Mouse (Mus musculus): ENCODE data around the gene Hand1. TPM values are rescaled to one million over a fixed set of nuclear protein-coding genes. Genes with fewer than 3 reads are reported as not detected.
"Not testable (repeated sequence)": the region's sequence is repeated elsewhere in the genome, so short reads cannot be mapped to it uniquely, and the experiment has no call there.

Gene Hand1
- polyA plus RNA-seq, 1 experiment from 2014 or later, result 0.69 TPM

DNA sequence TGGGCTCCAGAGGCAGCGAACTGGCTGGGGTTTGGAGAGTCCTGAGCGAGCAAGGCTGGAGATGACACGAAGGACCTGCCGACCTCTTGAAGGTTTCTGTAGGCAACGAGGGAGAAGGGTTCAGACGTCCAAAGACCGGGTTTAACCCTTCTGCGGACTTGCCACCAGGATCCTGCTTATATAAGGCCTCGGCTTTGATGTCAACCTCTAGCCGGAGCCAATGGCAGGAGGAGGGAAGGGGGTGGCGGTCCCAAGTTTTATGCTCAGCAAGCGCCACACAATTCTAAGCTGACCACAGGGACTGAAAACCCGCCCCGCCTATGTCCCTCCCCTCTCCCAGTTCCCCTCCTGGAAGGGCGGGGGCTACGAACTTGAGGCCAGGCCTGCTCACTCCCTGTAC lies 757 bp downstream of the Hand1 start:
- 0 out of 2 replicates have a peak overlapping the region, but pooled peaks have one; percentile 5 for H3K4me3 ChIP-seq (replicated peaks)
- no peak overlapping the region for H3K9ac ChIP-seq
- H3K27ac ChIP-seq (replicated peaks), result no peak overlapping the region
- no peak overlapping the region for H3K4me2 ChIP-seq (replicated peaks)
- peaks cover 33% of the 10 kb centered on the region for H3K4me1 ChIP-seq
- no peaks in the 10 kb centered on the region for H3K36me3 ChIP-seq
- ATAC-seq (ENCODE audit: insufficient number of reproducible peaks, low FRiP score, low TSS enrichment, low read depth), result 0 out of 2 replicates have a peak, but pooled peaks have one; percentile 34
- H3K27me3 ChIP-seq, result peaks cover 97% of the 10 kb centered on the region
- no peaks in the 10 kb centered on the region for H3K9me3 ChIP-seq (replicated peaks)
- WGBS, result 24% methylated on average over 16 of the region's 16 CpGs

DNA sequence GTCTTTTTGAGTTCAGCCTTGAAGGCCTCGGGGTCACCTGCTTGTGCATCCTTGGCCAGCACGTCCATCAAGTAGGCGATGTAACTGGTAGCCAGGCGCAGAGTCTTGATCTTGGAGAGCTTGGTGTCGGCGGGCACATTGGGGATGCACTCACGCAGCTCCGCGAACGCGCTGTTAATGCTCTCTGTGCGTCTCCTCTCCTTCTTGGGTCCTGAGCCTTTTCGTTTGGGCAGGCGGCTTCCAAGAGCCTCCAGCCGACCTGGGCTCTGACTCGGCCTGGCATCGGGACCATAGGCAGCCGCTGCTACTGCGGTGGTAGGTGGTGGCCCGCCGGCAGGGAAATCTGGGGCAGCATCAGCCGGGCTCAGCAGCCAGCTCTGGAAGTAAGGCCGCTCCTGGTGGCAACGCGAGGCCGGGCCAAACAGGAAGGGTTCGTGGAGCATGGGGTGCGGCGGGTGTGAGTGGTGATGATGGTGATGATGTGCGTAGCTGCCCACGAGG lies 1.3 kb downstream of the Hand1 start:
- Histone ChIP-seq H3K4me3 (replicated peaks) (0 out of 2 replicates have a peak overlapping the region, but pooled peaks have one; percentile 5), H3K36me3 (no peaks in the 10 kb centered on the region), H3K27ac (replicated peaks) (no peak overlapping the region), H3K4me1 (peaks cover 30% of the 10 kb centered on the region), H3K4me2 (replicated peaks) (no peak overlapping the region), H3K9ac (no peak overlapping the region), H3K27me3 (peaks cover 97% of the 10 kb centered on the region), H3K9me3 (replicated peaks) (no peaks in the 10 kb centered on the region)
- WGBS, result 13% methylated on average over 31 of the region's 31 CpGs
- no peak for ATAC-seq (ENCODE audit: insufficient number of reproducible peaks, low FRiP score, low TSS enrichment, low read depth)

DNA sequence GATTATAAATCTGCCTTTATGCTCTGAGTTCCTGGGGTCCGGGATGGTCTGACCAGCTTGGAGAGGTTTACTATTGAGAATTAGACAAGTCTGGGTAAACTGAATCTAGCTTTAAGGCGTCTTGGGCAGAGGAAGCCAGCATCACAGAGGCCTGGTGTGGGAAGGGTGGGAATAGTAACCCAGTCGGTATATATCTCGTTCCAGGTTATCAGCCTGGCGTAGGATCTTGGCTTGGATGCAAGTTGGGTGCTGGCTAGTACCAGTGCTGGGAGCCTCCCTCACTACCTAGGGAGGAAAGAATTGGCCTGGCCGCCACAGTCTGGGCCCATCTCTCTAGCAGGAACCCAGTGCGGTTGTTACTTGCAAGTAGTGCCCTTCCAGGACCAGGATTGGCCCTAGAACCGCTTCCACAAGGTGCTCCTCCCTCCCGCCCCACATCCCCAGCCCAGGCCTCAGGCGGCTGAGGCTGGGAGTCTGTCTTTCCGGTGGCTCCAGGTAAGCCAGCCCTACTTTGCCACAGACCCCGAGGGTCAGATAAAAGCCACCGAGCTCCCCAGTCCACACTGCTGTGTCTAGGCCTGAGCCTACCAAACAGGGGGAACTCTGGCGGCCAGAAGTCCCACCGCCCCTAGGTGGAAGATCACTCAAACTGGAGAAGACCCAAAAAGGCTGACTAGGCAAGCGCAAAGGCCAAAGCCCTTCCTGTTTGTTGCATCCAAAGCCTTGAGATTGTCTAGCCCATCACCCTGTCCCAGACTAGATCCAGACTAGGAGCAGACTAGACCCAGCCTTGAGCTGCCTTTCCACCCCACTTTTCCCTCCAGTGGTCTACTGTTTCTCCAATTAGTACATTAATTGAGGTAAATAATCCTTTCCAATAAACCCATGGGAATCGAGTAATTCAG lies 2.5 kb downstream of the Hand1 start:
- WGBS, result 42% methylated on average over 17 of the region's 17 CpGs
- ATAC-seq (ENCODE audit: insufficient number of reproducible peaks, low FRiP score, low TSS enrichment, low read depth), result no peak
- Histone ChIP-seq H3K9ac (no peak overlapping the region), H3K27me3 (peaks cover 89% of the 10 kb centered on the region), H3K36me3 (no peaks in the 10 kb centered on the region), H3K4me1 (peaks cover 30% of the 10 kb centered on the region), H3K4me2 (replicated peaks) (no peak overlapping the region), H3K4me3 (replicated peaks) (no peak overlapping the region), H3K9me3 (replicated peaks) (no peaks in the 10 kb centered on the region), H3K27ac (replicated peaks) (no peak overlapping the region)

DNA sequence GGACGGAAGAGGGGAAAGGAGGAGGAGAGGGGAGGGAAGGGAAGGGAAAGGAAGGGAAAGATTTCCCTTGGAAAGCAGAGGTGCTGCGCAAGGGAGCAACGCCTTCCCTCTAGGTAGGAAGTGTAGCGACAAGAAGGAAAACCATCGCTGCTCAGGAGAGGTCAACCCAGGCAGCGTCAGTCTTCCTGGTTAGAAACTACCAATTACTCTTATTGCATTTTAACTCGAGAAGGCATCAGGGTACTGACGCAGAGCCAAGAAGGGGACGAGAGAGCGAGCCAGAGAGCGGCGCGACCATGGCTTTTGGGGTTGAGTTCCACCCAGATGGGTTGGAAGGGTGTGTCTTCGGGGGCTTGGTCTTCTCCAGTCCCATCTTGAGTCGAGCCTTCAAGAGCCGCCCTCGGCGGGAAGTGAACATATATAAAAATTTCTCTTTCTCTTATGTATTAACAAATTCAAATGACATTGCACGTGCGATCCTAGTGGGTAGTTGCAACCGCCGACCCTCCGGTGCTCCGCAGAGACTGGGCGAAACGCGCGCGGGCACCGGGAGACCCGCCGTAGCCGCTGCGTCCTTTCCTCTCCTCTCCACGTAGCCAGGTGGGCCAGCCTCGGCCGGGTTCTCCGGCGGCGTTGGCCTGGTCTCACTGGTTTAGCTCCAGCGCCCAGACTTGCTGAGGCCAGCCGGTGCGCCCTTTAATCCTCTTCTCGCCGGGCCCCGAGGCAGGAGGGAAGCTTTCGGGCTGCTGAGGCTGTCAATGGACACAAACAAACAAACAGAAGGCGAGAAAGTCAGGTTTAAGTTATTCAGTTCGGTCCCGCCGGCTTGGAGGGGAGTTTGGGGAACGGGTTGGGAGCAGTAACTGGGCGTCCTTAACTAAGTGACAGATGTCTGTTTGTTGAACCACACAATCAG lies 3.4 kb downstream of the Hand1 start:
- Histone ChIP-seq H3K9me3 (replicated peaks) (no peaks in the 10 kb centered on the region), H3K4me3 (replicated peaks) (peak overlapping the region; percentile 17), H3K9ac (no peak overlapping the region), H3K4me2 (replicated peaks) (peak overlapping the region; percentile 35; the same call in 1 of the 2 replicates), H3K36me3 (no peaks in the 10 kb centered on the region), H3K4me1 (peaks cover 30% of the 10 kb centered on the region), H3K27ac (replicated peaks) (no peak overlapping the region), H3K27me3 (peaks cover 88% of the 10 kb centered on the region)
- 7% methylated on average over 53 of the region's 53 CpGs for WGBS
- no peak for ATAC-seq (ENCODE audit: insufficient number of reproducible peaks, low FRiP score, low TSS enrichment, low read depth)

DNA sequence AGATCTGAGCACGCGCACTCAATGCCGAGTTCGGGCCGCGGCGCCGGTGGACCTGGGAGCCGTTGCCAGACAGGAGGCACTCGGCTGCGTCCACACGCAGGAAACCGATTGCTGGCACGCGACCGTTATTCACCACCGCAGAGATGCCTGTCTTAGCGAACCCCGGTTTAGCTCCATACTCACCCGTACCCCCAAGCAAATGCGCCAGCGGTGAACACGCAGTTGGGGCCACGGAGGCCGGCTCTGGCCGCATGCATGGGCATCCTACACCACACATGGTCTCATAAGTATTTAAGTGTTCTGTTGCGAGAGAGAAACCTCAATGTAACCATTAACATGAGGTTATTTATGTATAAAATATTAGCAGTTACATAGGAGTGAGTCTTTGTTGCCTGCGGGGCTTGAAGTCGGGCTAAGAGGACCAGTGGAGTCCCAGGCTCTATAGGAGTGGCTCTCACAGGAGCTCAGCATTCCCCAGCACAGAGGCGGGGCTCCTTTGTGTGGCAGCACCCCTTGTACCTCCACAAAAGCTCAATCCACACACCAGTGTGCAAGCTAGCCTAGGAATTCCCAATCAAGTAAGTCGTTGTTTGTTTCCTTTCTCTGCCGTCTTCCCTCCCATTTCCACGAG lies 4.6 kb downstream of the Hand1 start:
- H3K4me1 ChIP-seq, result peaks cover 22% of the 10 kb centered on the region
- WGBS, result 1% methylated on average over 33 of the region's 33 CpGs

DNA sequence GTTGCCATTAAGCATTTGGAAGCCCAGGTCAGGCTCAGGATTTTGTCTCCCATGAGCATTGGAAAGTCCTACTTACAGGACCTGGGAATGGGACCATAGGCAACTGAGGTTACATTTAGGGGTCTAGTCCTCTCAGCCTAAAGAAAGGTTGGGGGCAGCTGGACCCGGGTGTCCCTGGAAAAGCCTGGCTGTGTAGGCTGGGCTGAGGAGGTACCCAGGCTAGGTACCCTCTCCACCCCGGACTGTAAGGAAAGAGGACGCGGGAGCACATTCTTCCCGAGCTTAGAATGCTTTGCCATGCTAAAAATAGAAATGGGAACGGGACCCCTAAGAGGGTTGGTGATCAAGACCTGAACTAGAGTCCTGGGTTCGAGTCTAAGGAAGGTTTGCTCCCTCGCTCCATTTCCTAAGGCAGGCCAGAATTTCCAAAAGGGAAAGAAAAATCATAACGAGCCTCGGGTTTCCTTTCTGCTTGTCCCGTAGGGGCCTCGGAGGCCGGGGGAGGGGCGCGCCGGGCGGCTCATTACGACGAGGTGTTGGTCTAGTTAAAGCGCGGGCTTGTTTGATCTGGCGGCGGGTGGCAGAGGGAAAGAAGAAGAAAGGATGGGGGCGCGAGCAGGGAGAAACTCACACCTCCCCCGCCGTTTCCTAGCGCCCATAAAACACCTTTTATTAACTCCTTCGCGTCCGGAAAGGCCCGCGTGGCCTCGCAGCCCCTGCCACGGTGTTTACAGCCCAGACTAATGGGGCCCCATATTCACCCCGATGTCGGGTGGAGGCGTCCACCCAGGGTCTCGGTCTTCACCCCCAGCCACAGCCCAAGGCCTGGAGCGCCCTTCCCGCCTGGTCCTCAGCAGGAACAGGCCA lies 5.3 kb downstream of the Hand1 start:
- Histone ChIP-seq H3K36me3 (no peaks in the 10 kb centered on the region), H3K4me1 (peaks cover 22% of the 10 kb centered on the region), H3K4me2 (replicated peaks) (peak overlapping the region; percentile 55), H3K4me3 (replicated peaks) (peak overlapping the region; percentile 34), H3K9ac (no peak overlapping the region), H3K9me3 (replicated peaks) (no peaks in the 10 kb centered on the region), H3K27me3 (peaks cover 69% of the 10 kb centered on the region), H3K27ac (replicated peaks) (no peak overlapping the region)
- under 1% methylated on average over 41 of the region's 41 CpGs for WGBS
- ATAC-seq (ENCODE audit: insufficient number of reproducible peaks, low FRiP score, low TSS enrichment, low read depth), result no peak

More for the DNA sequence above, 4.6 kb downstream of the Hand1 start:
- H3K27ac ChIP-seq (replicated peaks), result no peak overlapping the region
- peaks cover 77% of the 10 kb centered on the region for H3K27me3 ChIP-seq
- no peaks in the 10 kb centered on the region for H3K9me3 ChIP-seq (replicated peaks)
- ATAC-seq (ENCODE audit: insufficient number of reproducible peaks, low FRiP score, low TSS enrichment, low read depth), result no peak
- peak overlapping the region; percentile 55 for H3K4me2 ChIP-seq (replicated peaks)
- H3K9ac ChIP-seq, result no peak overlapping the region
- peak overlapping the region; percentile 34 for H3K4me3 ChIP-seq (replicated peaks)
- no peaks in the 10 kb centered on the region for H3K36me3 ChIP-seq

DNA sequence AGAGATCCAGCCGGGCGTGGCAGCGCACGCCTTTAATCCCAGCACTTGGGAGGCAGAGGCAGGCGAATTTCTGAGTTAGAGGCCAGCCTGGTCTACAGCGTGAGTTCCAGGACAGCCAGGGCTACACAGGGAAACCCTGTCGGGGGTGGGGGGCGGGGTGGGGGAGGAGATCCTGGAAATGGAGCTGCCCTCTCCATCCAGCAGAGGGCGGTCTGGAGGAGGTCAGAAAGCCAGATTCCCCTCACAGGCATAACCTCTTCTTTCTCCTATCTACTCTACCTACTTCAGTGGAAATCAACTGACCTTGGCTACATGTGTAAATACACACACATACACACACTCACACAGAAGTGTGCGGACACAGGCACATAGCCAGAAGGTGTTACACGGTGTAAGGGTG lies 7.4 kb downstream of the Hand1 start:
- WGBS, result 36% methylated on average over 11 of the region's 11 CpGs

GRCm38 (mm10) chr11:57823714-57824113 lies 8.9 kb downstream of the Hand1 start:
- H3K27me3 ChIP-seq, result peaks cover 33% of the 10 kb centered on the region
- no peak overlapping the region for H3K9ac ChIP-seq
- H3K4me1 ChIP-seq, result peaks cover 12% of the 10 kb centered on the region
- ATAC-seq (ENCODE audit: insufficient number of reproducible peaks, low FRiP score, low TSS enrichment, low read depth), result no peak
- no peak overlapping the region for H3K4me2 ChIP-seq (replicated peaks)
- WGBS, result 70% methylated on average over 7 of the region's 7 CpGs
- no peak overlapping the region for H3K27ac ChIP-seq (replicated peaks)
- no peaks in the 10 kb centered on the region for H3K36me3 ChIP-seq
- no peaks in the 10 kb centered on the region for H3K9me3 ChIP-seq (replicated peaks)
- no peak overlapping the region for H3K4me3 ChIP-seq (replicated peaks)

More for the DNA sequence above, 7.4 kb downstream of the Hand1 start:
- H3K27ac ChIP-seq (replicated peaks); H3K4me2 ChIP-seq (replicated peaks); H3K9me3 ChIP-seq (replicated peaks); ATAC-seq (ENCODE audit: insufficient number of reproducible peaks, low FRiP score, low TSS enrichment, low read depth); H3K9ac ChIP-seq; H3K4me3 ChIP-seq (replicated peaks); H3K36me3 ChIP-seq: not testable (repeated sequence)
- peaks cover 22% of the 10 kb centered on the region for H3K4me1 ChIP-seq
- peaks cover 49% of the 10 kb centered on the region for H3K27me3 ChIP-seq

GRCm38 (mm10) chr11:57823159-57823558 lies 9.5 kb downstream of the Hand1 start:
- H3K9me3 ChIP-seq (replicated peaks); H3K4me3 ChIP-seq (replicated peaks); H3K4me2 ChIP-seq (replicated peaks); ATAC-seq (ENCODE audit: insufficient number of reproducible peaks, low FRiP score, low TSS enrichment, low read depth); H3K27ac ChIP-seq (replicated peaks); H3K36me3 ChIP-seq; H3K9ac ChIP-seq: not testable (repeated sequence)
- 90% methylated on average over 2 of the region's 2 CpGs for WGBS
- peaks cover 11% of the 10 kb centered on the region for H3K4me1 ChIP-seq
- H3K27me3 ChIP-seq, result peaks cover 29% of the 10 kb centered on the region

- H3K27ac ChIP-seq (replicated peaks), result no peak overlapping the region
- peaks cover 6% of the 10 kb centered on the region for H3K27me3 ChIP-seq
- peak; percentile 29; the same call in 1 of the 2 replicates for ATAC-seq (ENCODE audit: insufficient number of reproducible peaks, low FRiP score, low TSS enrichment, low read depth)
- H3K9ac ChIP-seq, result no peak overlapping the region
- 30% methylated on average over 9 of the region's 9 CpGs for WGBS
- no peaks in the 10 kb centered on the region for H3K9me3 ChIP-seq (replicated peaks)
- no peak overlapping the region for H3K4me3 ChIP-seq (replicated peaks)
- H3K36me3 ChIP-seq, result no peaks in the 10 kb centered on the region
- H3K4me1 ChIP-seq, result no peaks in the 10 kb centered on the region
- no peak overlapping the region for H3K4me2 ChIP-seq (replicated peaks)
Observed at GRCm38 (mm10) chr11:57819999-57820581, 12.5 kb downstream of the Hand1 start.

Data from embryonic facial prominence, embryonic 15.5 days (tissue).